Mouse (Mus musculus): ENCODE data around the gene Smyd5. TPM values are rescaled to one million over a fixed set of nuclear protein-coding genes. Genes with fewer than 3 reads are reported as not detected.
A peak's percentile ranks its signal among the peaks of the same experiment; 100 is the strongest.

Gene Smyd5
- polyA plus RNA-seq (2016; fragmentation: Nextera tagmentation; extraction: Ambion mirVana) = 75.6 and 83.9 TPM in 2 replicates

GRCm38 (mm10) chr6:85431842-85432431, at the start of gene Smyd5:
Gene Smyd5 (plus strand): TSS chr6:85431989.
- Histone ChIP-seq H3K27ac (replicated peaks) (peak within 1 kb of the TSS; percentile 89), H3K4me3 (peak within 1 kb of the TSS; percentile 92), H3K36me3 (no peaks in the 10 kb centered on the region), H3K27me3 (ENCODE audit: low read depth, poor library complexity, severe bottlenecking) (peaks cover 6% of the 10 kb centered on the region; the same call in 1 of the 2 replicates), H3K4me1 (peaks cover 20% of the 10 kb centered on the region), H3K9me3 (replicated peaks) (no peaks in the 10 kb centered on the region)
- peak; percentile 89 for DNase-seq (ENCODE audit: low spot score)
- under 1% methylated on average over 39 of the region's 39 CpGs for WGBS

GRCm38 (mm10) chr6:85382791-85383190, 49.0 kb upstream of the Smyd5 start:
- H3K4me1 ChIP-seq = peaks cover 26% of the 10 kb centered on the region
- 0 out of 2 replicates have a peak, but pooled peaks cover 4% of the 10 kb centered on the region for H3K9me3 ChIP-seq (replicated peaks)
- no peak overlapping the region for H3K4me3 ChIP-seq
- H3K27me3 ChIP-seq (ENCODE audit: low read depth, poor library complexity, severe bottlenecking) = peaks cover 35% of the 10 kb centered on the region
- 81% methylated on average over 2 of the region's 2 CpGs for WGBS
- H3K27ac ChIP-seq (replicated peaks) = no peak overlapping the region
- H3K36me3 ChIP-seq = no peaks in the 10 kb centered on the region
- no peak for DNase-seq (ENCODE audit: low spot score)

- no peak for DNase-seq (ENCODE audit: low spot score)
- H3K27ac ChIP-seq (replicated peaks) = no peak overlapping the region
- H3K4me1 ChIP-seq = peaks cover 6% of the 10 kb centered on the region
- H3K9me3 ChIP-seq (replicated peaks) = 0 out of 2 replicates have a peak, but pooled peaks cover 4% of the 10 kb centered on the region
- no peaks in the 10 kb centered on the region for H3K36me3 ChIP-seq
- 78% methylated on average over 5 of the region's 5 CpGs for WGBS
- peaks cover 18% of the 10 kb centered on the region for H3K27me3 ChIP-seq (ENCODE audit: low read depth, poor library complexity, severe bottlenecking)
- no peak overlapping the region for H3K4me3 ChIP-seq
Observed at GRCm38 (mm10) chr6:85388608-85389007, 43.2 kb upstream of the Smyd5 start.

GRCm38 (mm10) chr6:85391803-85392202, 40.0 kb upstream of the Smyd5 start:
- H3K4me1 ChIP-seq = no peaks in the 10 kb centered on the region
- peak; percentile 61 for DNase-seq (ENCODE audit: low spot score)
- H3K27me3 ChIP-seq (ENCODE audit: low read depth, poor library complexity, severe bottlenecking) = peaks cover 4% of the 10 kb centered on the region
- no peak overlapping the region for H3K4me3 ChIP-seq
- 31% methylated on average over 6 of the region's 7 CpGs for WGBS
- H3K27ac ChIP-seq (replicated peaks) = no peak overlapping the region
- H3K9me3 ChIP-seq (replicated peaks) = no peaks in the 10 kb centered on the region
- no peaks in the 10 kb centered on the region for H3K36me3 ChIP-seq

GRCm38 (mm10) chr6:85395360-85395759, 36.4 kb upstream of the Smyd5 start:
- no peaks in the 10 kb centered on the region for H3K9me3 ChIP-seq (replicated peaks)
- WGBS = 84% methylated on average over 2 of the region's 2 CpGs
- H3K27me3 ChIP-seq (ENCODE audit: low read depth, poor library complexity, severe bottlenecking) = no peaks in the 10 kb centered on the region
- DNase-seq (ENCODE audit: low spot score) = no peak
- 0 out of 2 replicates have a peak, but pooled peaks cover 4% of the 10 kb centered on the region for H3K4me1 ChIP-seq
- no peak overlapping the region for H3K4me3 ChIP-seq
- H3K36me3 ChIP-seq = no peaks in the 10 kb centered on the region
- no peak overlapping the region for H3K27ac ChIP-seq (replicated peaks)

- 53% methylated on average over 1 of the region's 1 CpGs for WGBS
- Histone ChIP-seq H3K27me3 (ENCODE audit: low read depth, poor library complexity, severe bottlenecking) (no peaks in the 10 kb centered on the region), H3K36me3 (no peaks in the 10 kb centered on the region), H3K4me1 (0 out of 2 replicates have a peak, but pooled peaks cover 4% of the 10 kb centered on the region), H3K4me3 (no peak overlapping the region), H3K9me3 (replicated peaks) (no peaks in the 10 kb centered on the region), H3K27ac (replicated peaks) (no peak overlapping the region)
- DNase-seq (ENCODE audit: low spot score) = no peak
Observed at GRCm38 (mm10) chr6:85397165-85397564, 34.6 kb upstream of the Smyd5 start.

GRCm38 (mm10) chr6:85399715-85400114, 32.1 kb upstream of the Smyd5 start:
- no peaks in the 10 kb centered on the region for H3K36me3 ChIP-seq
- H3K4me1 ChIP-seq = peaks cover 11% of the 10 kb centered on the region; the same call in 1 of the 2 replicates
- no peak overlapping the region for H3K4me3 ChIP-seq
- WGBS = 33% methylated on average over 5 of the region's 5 CpGs
- no peaks in the 10 kb centered on the region for H3K9me3 ChIP-seq (replicated peaks)
- H3K27me3 ChIP-seq (ENCODE audit: low read depth, poor library complexity, severe bottlenecking) = peaks cover 6% of the 10 kb centered on the region; the same call in 1 of the 2 replicates
- H3K27ac ChIP-seq (replicated peaks) = 0 out of 2 replicates have a peak overlapping the region, but pooled peaks have one; percentile 28
- no peak for DNase-seq (ENCODE audit: low spot score)

GRCm38 (mm10) chr6:85402613-85403012, 29.2 kb upstream of the Smyd5 start:
- Histone ChIP-seq H3K9me3 (replicated peaks) (no peaks in the 10 kb centered on the region), H3K4me3 (no peak overlapping the region), H3K27ac (replicated peaks) (peak overlapping the region; percentile 23; the same call in 1 of the 2 replicates), H3K36me3 (no peaks in the 10 kb centered on the region), H3K27me3 (ENCODE audit: low read depth, poor library complexity, severe bottlenecking) (peaks cover 33% of the 10 kb centered on the region), H3K4me1 (peaks cover 13% of the 10 kb centered on the region)
- DNase-seq (ENCODE audit: low spot score) = no peak
- WGBS = 72% methylated on average over 2 of the region's 2 CpGs

- 0 out of 2 replicates have a peak overlapping the region, but pooled peaks have one; percentile 23 for H3K27ac ChIP-seq (replicated peaks)
- H3K4me1 ChIP-seq = peaks cover 17% of the 10 kb centered on the region
- DNase-seq (ENCODE audit: low spot score) = no peak
- 87% methylated on average over 10 of the region's 10 CpGs for WGBS
- H3K36me3 ChIP-seq = no peaks in the 10 kb centered on the region
- H3K4me3 ChIP-seq = no peak overlapping the region
- H3K27me3 ChIP-seq (ENCODE audit: low read depth, poor library complexity, severe bottlenecking) = peaks cover 37% of the 10 kb centered on the region
- no peaks in the 10 kb centered on the region for H3K9me3 ChIP-seq (replicated peaks)
Observed at GRCm38 (mm10) chr6:85403039-85403438, 28.8 kb upstream of the Smyd5 start.

- Histone ChIP-seq H3K27me3 (ENCODE audit: low read depth, poor library complexity, severe bottlenecking) (peaks cover 64% of the 10 kb centered on the region), H3K4me3 (peak overlapping the region; percentile 54), H3K4me1 (peaks cover 35% of the 10 kb centered on the region), H3K27ac (replicated peaks) (peak overlapping the region; percentile 79), H3K36me3 (no peaks in the 10 kb centered on the region), H3K9me3 (replicated peaks) (no peaks in the 10 kb centered on the region)
- under 1% methylated on average over 31 of the region's 31 CpGs for WGBS
- peak; percentile 81 for DNase-seq (ENCODE audit: low spot score)
Observed at GRCm38 (mm10) chr6:85409003-85409402, 22.8 kb upstream of the Smyd5 start.

- H3K9me3 ChIP-seq (replicated peaks) = no peaks in the 10 kb centered on the region
- no peaks in the 10 kb centered on the region for H3K36me3 ChIP-seq
- no peak overlapping the region for H3K4me3 ChIP-seq
- peaks cover 55% of the 10 kb centered on the region for H3K27me3 ChIP-seq (ENCODE audit: low read depth, poor library complexity, severe bottlenecking)
- H3K4me1 ChIP-seq = peaks cover 35% of the 10 kb centered on the region
- peak; percentile 84 for DNase-seq (ENCODE audit: low spot score)
- peak overlapping the region; percentile 79; the same call in 1 of the 2 replicates for H3K27ac ChIP-seq (replicated peaks)
- WGBS = 9% methylated on average over 13 of the region's 13 CpGs
Observed at GRCm38 (mm10) chr6:85410771-85411273, 21.0 kb upstream of the Smyd5 start.

- DNase-seq (ENCODE audit: low spot score) = no peak
- peaks cover 6% of the 10 kb centered on the region; the same call in 1 of the 2 replicates for H3K27me3 ChIP-seq (ENCODE audit: low read depth, poor library complexity, severe bottlenecking)
- no peaks in the 10 kb centered on the region for H3K36me3 ChIP-seq
- H3K4me1 ChIP-seq = peaks cover under 1% of the 10 kb centered on the region
- WGBS = 59% methylated on average over 3 of the region's 3 CpGs
- H3K27ac ChIP-seq (replicated peaks) = no peak overlapping the region
- no peaks in the 10 kb centered on the region for H3K9me3 ChIP-seq (replicated peaks)
- no peak overlapping the region for H3K4me3 ChIP-seq
Observed at GRCm38 (mm10) chr6:85415829-85416228, 16.0 kb upstream of the Smyd5 start.

GRCm38 (mm10) chr6:85419150-85419549, 12.6 kb upstream of the Smyd5 start:
- peaks cover 7% of the 10 kb centered on the region for H3K4me1 ChIP-seq
- H3K27ac ChIP-seq (replicated peaks) = no peak overlapping the region
- no peaks in the 10 kb centered on the region for H3K36me3 ChIP-seq
- WGBS = 95% methylated on average over 2 of the region's 2 CpGs
- no peak overlapping the region for H3K4me3 ChIP-seq
- DNase-seq (ENCODE audit: low spot score) = no peak
- H3K9me3 ChIP-seq (replicated peaks) = no peaks in the 10 kb centered on the region
- peaks cover 38% of the 10 kb centered on the region for H3K27me3 ChIP-seq (ENCODE audit: low read depth, poor library complexity, severe bottlenecking)

Data from midbrain, embryonic 10.5 days (tissue).